Mouse (Mus musculus) midbrain, embryonic 12.5 days (tissue): ENCODE measurements around the gene H2-Oa. TPM values are rescaled to one million over a fixed set of nuclear protein-coding genes. Genes with fewer than 3 reads are reported as not detected.

Experiments used
- ATAC-seq: fragments of 200-750 bp; cut with Nextera tagmentation; 2 replicates; pipeline ENCODE4 v1.8.0; 2017; ENCODE audit warnings: low read depth, moderate TSS enrichment, moderate library complexity; ENCODE audit not compliant: low FRiP score
- H3K27ac ChIP-seq: fragments of 300-500 bp; sonication (generic); replicated peaks from 2 replicates; pipeline ENCODE4 v1.5.1; 2016; ENCODE audit warnings: mild to moderate bottlenecking
- H3K27me3 ChIP-seq: fragments of 300-500 bp; sonication (generic); 2 replicates; pipeline ENCODE4 v1.6.1; 2016; ENCODE audit warnings: mild to moderate bottlenecking
- H3K36me3 ChIP-seq: fragments of 300-500 bp; sonication (generic); 2 replicates; pipeline ENCODE4 v1.6.1; 2016
- H3K4me1 ChIP-seq: fragments of 300-500 bp; sonication (generic); 2 replicates; pipeline ENCODE4 v1.6.1; 2016
- H3K4me2 ChIP-seq: fragments of 300-500 bp; sonication (generic); replicated peaks from 2 replicates; pipeline ENCODE4 v1.6.1; 2016; ENCODE audit warnings: mild to moderate bottlenecking, moderate library complexity
- H3K4me3 ChIP-seq: fragments of 300-500 bp; sonication (generic); 2 replicates; pipeline ENCODE4 v1.5.1; 2016; ENCODE audit warnings: mild to moderate bottlenecking
- H3K9ac ChIP-seq: fragments of 300-500 bp; sonication (generic); replicated peaks from 2 replicates; pipeline ENCODE4 v1.6.1; 2016; ENCODE audit warnings: mild to moderate bottlenecking, moderate library complexity
- H3K9me3 ChIP-seq: fragments of 300-500 bp; sonication (generic); 2 replicates; pipeline ENCODE4 v1.6.1; 2016; ENCODE audit warnings: mild to moderate bottlenecking
- WGBS: fragments of 180-500 bp; shearing (Covaris S2); methylation state at CpG from one replicate; pipeline ENCODE4 v1.1.7; 2016; 5-methylcytosine and 5-hydroxymethylcytosine counted together
- polyA plus RNA-seq: library from polyadenylated mRNA; unstranded; fragments of >200 nt; fragmentation: Nextera tagmentation; extraction: Ambion mirVana; gene quantifications from 2 replicates; pipeline ENCODE4 v1.2.1, GENCODE M21; 2016

The H2-Oa gene
- polyA plus RNA-seq, 1 experiment from 2014 or later, result 0.17 TPM

DNA sequence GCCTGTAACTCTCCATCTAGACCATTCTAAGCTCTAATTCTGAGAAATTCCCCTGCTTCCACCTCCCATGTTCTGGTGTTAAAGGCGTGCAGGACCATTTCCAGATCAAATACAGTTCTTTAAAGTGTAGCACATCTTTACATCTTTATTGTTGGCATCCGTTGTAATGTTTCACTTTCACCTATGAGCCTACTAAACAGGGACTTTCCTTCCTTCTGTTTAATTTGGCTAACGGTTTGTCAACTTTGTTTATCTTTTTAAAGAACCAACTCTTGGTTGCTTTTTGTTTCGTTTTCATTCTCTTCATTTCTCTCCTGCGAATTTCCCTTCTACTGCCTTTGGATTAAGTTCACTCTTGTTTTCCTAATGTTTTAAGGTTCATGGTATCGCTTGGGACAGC is 10.7 kb downstream of the H2-Oa start:
- H3K4me1 ChIP-seq, result no peaks in the 10 kb centered on the region
- no peak for ATAC-seq
- WGBS, result 79% methylated on average over 6 of the region's 6 CpGs
- no peak overlapping the region for H3K9ac ChIP-seq
- 0 out of 2 replicates have a peak, but pooled peaks cover 5% of the 10 kb centered on the region for H3K27me3 ChIP-seq
- no peak overlapping the region for H3K27ac ChIP-seq
- H3K36me3 ChIP-seq, result 0 out of 2 replicates have a peak, but pooled peaks cover 3% of the 10 kb centered on the region
- no peaks in the 10 kb centered on the region for H3K9me3 ChIP-seq
- no peak overlapping the region for H3K4me3 ChIP-seq
- H3K4me2 ChIP-seq, result no peak overlapping the region

DNA sequence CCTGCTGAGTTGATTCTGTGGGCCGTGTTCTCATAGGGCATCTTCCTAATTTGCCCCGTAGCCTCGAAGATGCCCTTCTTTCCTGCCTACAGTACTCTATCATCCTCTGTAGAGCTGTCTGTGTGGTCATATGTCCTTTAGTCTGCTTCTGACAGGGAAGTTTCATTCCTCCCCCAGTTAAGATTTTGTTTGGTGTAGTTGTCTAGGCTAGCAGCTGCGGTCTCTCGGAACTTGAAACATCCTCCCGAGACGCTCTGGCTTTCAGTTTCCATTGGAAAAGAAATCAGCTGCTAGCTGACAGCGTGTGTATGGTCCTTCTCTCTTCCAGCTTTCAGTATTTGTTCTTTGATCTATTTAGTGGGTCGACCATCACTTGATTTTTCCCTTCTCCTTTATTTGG is 12.7 kb downstream of the H2-Oa start:
- H3K4me1 ChIP-seq, result no peaks in the 10 kb centered on the region
- no peak overlapping the region for H3K27ac ChIP-seq
- WGBS, result 92% methylated on average over 9 of the region's 9 CpGs

DNA sequence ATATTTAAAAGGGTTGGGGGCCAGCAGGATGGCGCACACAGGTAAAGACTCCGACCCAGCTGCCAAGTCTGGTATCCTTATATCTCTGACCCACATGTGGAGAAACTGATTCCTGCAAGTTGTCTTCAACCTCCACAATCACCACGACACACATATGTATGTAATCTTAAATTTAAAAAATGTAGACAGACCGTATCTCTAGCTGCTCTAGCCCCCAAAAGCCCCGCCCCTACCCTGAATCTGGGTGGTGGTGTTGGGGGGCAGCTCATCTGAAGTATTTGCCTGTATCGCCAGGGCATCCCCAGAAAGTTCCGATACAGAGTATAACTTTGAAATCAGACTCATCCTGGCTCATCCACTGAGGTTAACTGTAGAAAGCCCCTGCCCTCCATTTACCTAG is 14.4 kb downstream of the H2-Oa start:
- 88% methylated on average over 7 of the region's 7 CpGs for WGBS

More for the DNA sequence above, 12.7 kb downstream of the H2-Oa start:
- Histone ChIP-seq H3K27me3 (0 out of 2 replicates have a peak, but pooled peaks cover 5% of the 10 kb centered on the region), H3K4me2 (no peak overlapping the region), H3K9me3 (no peaks in the 10 kb centered on the region), H3K4me3 (no peak overlapping the region), H3K36me3 (peaks cover 9% of the 10 kb centered on the region; the same call in 1 of the 2 replicates), H3K9ac (no peak overlapping the region)
- no peak for ATAC-seq

GRCm38 (mm10) chr17:34107109-34107867 is 15.1 kb downstream of the H2-Oa start:
- H3K36me3 ChIP-seq, result peaks cover 33% of the 10 kb centered on the region
- no peaks in the 10 kb centered on the region for H3K4me1 ChIP-seq
- H3K27ac ChIP-seq, result no peak overlapping the region
- no peak overlapping the region for H3K4me3 ChIP-seq
- no peak overlapping the region for H3K9ac ChIP-seq
- no peak overlapping the region for H3K4me2 ChIP-seq
- no peaks in the 10 kb centered on the region for H3K9me3 ChIP-seq
- WGBS, result 86% methylated on average over 7 of the region's 7 CpGs
- no peaks in the 10 kb centered on the region for H3K27me3 ChIP-seq
- no peak for ATAC-seq

More for the DNA sequence above, 14.4 kb downstream of the H2-Oa start:
- H3K36me3 ChIP-seq, result peaks cover 26% of the 10 kb centered on the region
- no peaks in the 10 kb centered on the region for H3K27me3 ChIP-seq
- no peak overlapping the region for H3K4me3 ChIP-seq
- H3K9me3 ChIP-seq, result no peaks in the 10 kb centered on the region
- H3K9ac ChIP-seq, result no peak overlapping the region
- no peaks in the 10 kb centered on the region for H3K4me1 ChIP-seq
- H3K4me2 ChIP-seq, result no peak overlapping the region
- ATAC-seq, result no peak
- no peak overlapping the region for H3K27ac ChIP-seq

DNA sequence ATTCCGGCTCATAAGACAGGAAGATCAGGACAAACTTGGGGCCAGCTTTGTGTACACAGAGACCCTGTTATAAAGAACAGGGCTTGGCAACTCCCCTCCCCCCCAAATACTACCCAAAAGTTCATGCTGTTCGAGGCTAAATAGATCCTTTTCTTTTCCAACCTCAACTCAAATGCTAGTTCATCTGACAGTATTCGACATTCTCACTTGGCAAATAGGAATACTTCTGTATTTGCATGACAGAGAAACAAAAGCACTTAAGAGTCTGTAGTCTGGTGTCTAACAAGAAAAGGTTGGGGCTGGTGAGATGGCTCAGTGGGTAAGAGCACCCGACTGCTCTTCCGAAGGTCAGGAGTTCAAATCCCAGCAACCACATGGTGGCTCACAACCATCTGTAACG is 16.3 kb downstream of the H2-Oa start:
- Histone ChIP-seq H3K9ac (no peak overlapping the region), H3K36me3 (peaks cover 45% of the 10 kb centered on the region), H3K27me3 (no peaks in the 10 kb centered on the region), H3K4me2 (no peak overlapping the region), H3K9me3 (no peaks in the 10 kb centered on the region), H3K4me3 (no peak overlapping the region), H3K4me1 (no peaks in the 10 kb centered on the region), H3K27ac (no peak overlapping the region)
- no peak for ATAC-seq
- 77% methylated on average over 6 of the region's 6 CpGs for WGBS

DNA sequence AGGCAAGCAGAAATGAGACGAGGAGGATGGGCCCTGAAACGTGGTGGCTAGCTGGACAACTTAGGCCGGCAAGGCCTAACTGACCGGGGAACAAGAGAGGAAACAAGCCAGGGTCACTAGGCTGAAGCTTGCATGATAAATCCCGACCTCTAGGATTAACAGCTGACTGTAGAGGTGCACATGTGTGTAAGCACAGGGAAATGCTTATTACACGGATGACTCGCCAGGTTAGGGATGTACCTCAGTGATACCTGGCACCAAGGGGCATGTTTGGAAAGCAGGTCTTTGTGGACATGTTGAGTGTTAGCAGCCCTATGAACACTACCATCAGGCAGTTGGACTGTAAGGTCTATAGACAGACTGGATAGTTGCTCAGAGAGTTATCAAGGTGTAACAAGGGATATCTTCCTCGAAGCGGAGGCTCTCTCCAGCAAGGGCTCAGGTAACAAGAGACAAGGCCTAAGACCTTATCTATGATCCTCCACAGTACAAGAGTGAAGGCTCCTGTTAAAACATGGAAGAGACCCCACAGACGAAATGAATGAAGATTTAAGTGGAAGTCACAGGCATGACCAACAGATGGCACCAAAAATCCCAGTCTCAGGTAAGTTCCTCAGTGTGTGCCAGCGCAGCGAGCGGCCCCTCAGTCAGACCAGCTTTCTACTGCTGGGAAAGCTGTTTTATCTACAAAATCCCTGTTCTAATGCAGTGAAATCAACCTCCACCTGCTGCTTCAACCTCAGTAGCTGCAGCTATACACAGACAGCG is 17.1 kb downstream of the H2-Oa start:
- Histone ChIP-seq H3K9ac (no peak overlapping the region; the same call in 1 of the 2 replicates), H3K9me3 (no peaks in the 10 kb centered on the region), H3K27ac (0 out of 2 replicates have a peak overlapping the region, but pooled peaks have one; percentile 21), H3K4me1 (no peaks in the 10 kb centered on the region), H3K36me3 (peaks cover 52% of the 10 kb centered on the region), H3K4me2 (no peak overlapping the region), H3K27me3 (no peaks in the 10 kb centered on the region), H3K4me3 (no peak overlapping the region)
- 80% methylated on average over 14 of the region's 14 CpGs for WGBS
- ATAC-seq, result no peak

DNA sequence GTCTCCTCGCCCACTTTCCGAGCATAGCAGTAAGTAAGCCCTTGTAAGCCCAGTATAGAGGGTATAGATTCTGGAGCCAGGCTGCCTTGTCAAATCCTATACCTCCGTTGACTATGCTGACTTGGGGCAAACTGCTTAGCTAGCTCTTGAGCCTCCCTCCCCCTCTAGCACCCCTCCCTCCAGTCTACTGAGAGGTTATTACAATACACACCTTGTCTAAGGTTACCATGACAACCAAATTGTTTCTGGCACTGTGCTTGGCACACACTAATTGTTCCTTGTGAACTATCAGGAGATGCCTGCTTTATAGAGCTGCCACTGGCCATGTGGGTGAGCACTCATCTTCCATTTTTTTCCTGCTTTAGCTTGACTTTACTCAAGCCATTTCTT is 17.7 kb downstream of the H2-Oa start:
- peaks cover 58% of the 10 kb centered on the region for H3K36me3 ChIP-seq
- H3K4me1 ChIP-seq, result 0 out of 2 replicates have a peak, but pooled peaks cover under 1% of the 10 kb centered on the region
- H3K27me3 ChIP-seq, result no peaks in the 10 kb centered on the region
- no peak overlapping the region for H3K4me3 ChIP-seq
- no peak overlapping the region for H3K9ac ChIP-seq
- ATAC-seq, result no peak
- 0 out of 2 replicates have a peak overlapping the region, but pooled peaks have one; percentile 21 for H3K27ac ChIP-seq
- no peaks in the 10 kb centered on the region for H3K9me3 ChIP-seq
- WGBS, result 70% methylated on average over 3 of the region's 3 CpGs
- no peak overlapping the region for H3K4me2 ChIP-seq

GRCm38 (mm10) chr17:34110309-34110708 is 18.2 kb downstream of the H2-Oa start:
- Histone ChIP-seq H3K4me2 (no peak overlapping the region), H3K9me3 (no peaks in the 10 kb centered on the region), H3K27ac (0 out of 2 replicates have a peak overlapping the region, but pooled peaks have one; percentile 21), H3K4me3 (no peak overlapping the region), H3K36me3 (peaks cover 63% of the 10 kb centered on the region), H3K4me1 (0 out of 2 replicates have a peak, but pooled peaks cover 5% of the 10 kb centered on the region), H3K27me3 (no peaks in the 10 kb centered on the region), H3K9ac (no peak overlapping the region)
- 65% methylated on average over 8 of the region's 8 CpGs for WGBS
- no peak for ATAC-seq

DNA sequence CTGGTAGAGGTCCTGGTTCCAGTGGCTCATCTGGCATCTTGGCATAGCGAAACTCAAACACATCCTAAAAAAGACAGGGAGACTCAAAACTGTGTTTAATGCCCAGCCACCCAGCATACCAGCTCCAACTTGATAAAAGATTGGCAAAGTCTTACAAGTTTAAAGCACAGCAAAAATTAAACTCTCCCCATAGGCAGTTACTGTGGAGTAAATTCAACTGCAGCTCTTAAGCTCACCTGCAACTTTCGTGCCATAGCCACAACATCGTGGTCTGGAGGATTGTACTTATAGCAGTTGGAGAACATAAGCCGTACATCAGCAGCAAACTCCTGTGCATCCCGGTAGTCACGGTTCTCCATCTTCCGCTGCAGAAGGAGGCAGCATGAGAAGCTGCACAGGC is 22.0 kb downstream of the H2-Oa start:
- Histone ChIP-seq H3K36me3 (peaks cover 82% of the 10 kb centered on the region), H3K9me3 (no peaks in the 10 kb centered on the region), H3K4me1 (peaks cover 24% of the 10 kb centered on the region), H3K4me2 (no peak overlapping the region), H3K27me3 (no peaks in the 10 kb centered on the region), H3K4me3 (no peak overlapping the region), H3K9ac (no peak overlapping the region), H3K27ac (no peak overlapping the region)
- WGBS, result 93% methylated on average over 7 of the region's 7 CpGs
- no peak for ATAC-seq

- H3K4me1 ChIP-seq, result peaks cover 24% of the 10 kb centered on the region
- peak overlapping the region; percentile 96 for H3K9ac ChIP-seq
- peak overlapping the region; percentile 99 for H3K4me3 ChIP-seq
- peak overlapping the region; percentile 22; the same call in 1 of the 2 replicates for H3K27ac ChIP-seq
- no peaks in the 10 kb centered on the region for H3K9me3 ChIP-seq
- 39% methylated on average over 7 of the region's 7 CpGs for WGBS
- peak overlapping the region; percentile 98 for H3K4me2 ChIP-seq
- no peaks in the 10 kb centered on the region for H3K27me3 ChIP-seq
- no peak for ATAC-seq
- H3K36me3 ChIP-seq, result peaks cover 59% of the 10 kb centered on the region
Observed at GRCm38 (mm10) chr17:34116736-34117370, 24.7 kb downstream of the H2-Oa start.

GRCm38 (mm10) chr17:34117421-34118112 is 25.4 kb downstream of the H2-Oa start:
- peak overlapping the region; percentile 99 for H3K4me3 ChIP-seq
- peaks cover 24% of the 10 kb centered on the region for H3K4me1 ChIP-seq
- peaks cover 51% of the 10 kb centered on the region for H3K36me3 ChIP-seq
- peak overlapping the region; percentile 98 for H3K4me2 ChIP-seq
- H3K9ac ChIP-seq, result peak overlapping the region; percentile 96
- no peaks in the 10 kb centered on the region for H3K27me3 ChIP-seq
- H3K9me3 ChIP-seq, result no peaks in the 10 kb centered on the region
- no peak for ATAC-seq
- WGBS, result 0% methylated on average over 5 of the region's 5 CpGs
- H3K27ac ChIP-seq, result peak overlapping the region; percentile 100
